Mouse (Mus musculus): ENCODE results near the gene Kdm4b.
A peak's percentile ranks its signal among the peaks of the same experiment; 100 is the strongest.

The Kdm4b gene

GRCm38 (mm10) chr17:56387612-56388011 lies 61.8 kb downstream of the Kdm4b start:
- no peak for DNase-seq (ENCODE audit: low spot score)

GRCm38 (mm10) chr17:56393238-56393637 lies 67.4 kb downstream of the Kdm4b start:
- no peak for DNase-seq (ENCODE audit: low spot score)

- no peak for DNase-seq (ENCODE audit: low spot score)
These were observed 68.0 kb downstream of the Kdm4b start for GRCm38 (mm10) chr17:56393889-56394288.

- DNase-seq (ENCODE audit: low spot score) = no peak
These were observed 70.2 kb downstream of the Kdm4b start for GRCm38 (mm10) chr17:56396051-56396450.

GRCm38 (mm10) chr17:56400221-56400620 lies 74.4 kb downstream of the Kdm4b start:
- DNase-seq (ENCODE audit: low spot score) = no peak

- no peak for DNase-seq (ENCODE audit: low spot score)
These were observed 75.2 kb downstream of the Kdm4b start for GRCm38 (mm10) chr17:56401051-56401521.

- no peak for DNase-seq (ENCODE audit: low spot score)
These were observed 79.5 kb downstream of the Kdm4b start for GRCm38 (mm10) chr17:56405341-56405740.

GRCm38 (mm10) chr17:56405856-56406840 lies 80.3 kb downstream of the Kdm4b start:
- no peak for DNase-seq (ENCODE audit: low spot score)

- no peak for DNase-seq (ENCODE audit: low spot score)
These were observed 81.0 kb downstream of the Kdm4b start for GRCm38 (mm10) chr17:56406878-56407277.

GRCm38 (mm10) chr17:56407379-56407778 lies 81.5 kb downstream of the Kdm4b start:
- no peak for DNase-seq (ENCODE audit: low spot score)

- DNase-seq (ENCODE audit: low spot score) = no peak
These were observed 83.2 kb downstream of the Kdm4b start for GRCm38 (mm10) chr17:56408965-56409625.

GRCm38 (mm10) chr17:56409759-56410158 lies 83.9 kb downstream of the Kdm4b start:
- no peak for DNase-seq (ENCODE audit: low spot score)

GRCm38 (mm10) chr17:56411437-56411836 lies 85.6 kb downstream of the Kdm4b start:
- no peak for DNase-seq (ENCODE audit: low spot score)

- DNase-seq (ENCODE audit: low spot score) = no peak
These were observed 87.3 kb downstream of the Kdm4b start for GRCm38 (mm10) chr17:56413113-56413512.

- DNase-seq (ENCODE audit: low spot score) = no peak
These were observed 88.9 kb downstream of the Kdm4b start for GRCm38 (mm10) chr17:56414785-56415184.

- no peak for DNase-seq (ENCODE audit: low spot score)
These were observed 92.4 kb downstream of the Kdm4b start for GRCm38 (mm10) chr17:56418304-56418703.

GRCm38 (mm10) chr17:56420022-56420421 lies 94.2 kb downstream of the Kdm4b start:
- DNase-seq (ENCODE audit: low spot score) = no peak

- DNase-seq (ENCODE audit: low spot score) = no peak
These were observed 99.1 kb downstream of the Kdm4b start for GRCm38 (mm10) chr17:56424726-56425583.

- DNase-seq (ENCODE audit: low spot score) = peak; percentile 31
These were observed 99.7 kb downstream of the Kdm4b start for GRCm38 (mm10) chr17:56425584-56425914.

GRCm38 (mm10) chr17:56425941-56426340 lies 100.1 kb downstream of the Kdm4b start:
- no peak for DNase-seq (ENCODE audit: low spot score)

- DNase-seq (ENCODE audit: low spot score) = no peak
These were observed 102.0 kb downstream of the Kdm4b start for GRCm38 (mm10) chr17:56427857-56428256.

GRCm38 (mm10) chr17:56431582-56431981 lies 105.7 kb downstream of the Kdm4b start:
- DNase-seq (ENCODE audit: low spot score) = no peak
